Mouse (Mus musculus): ENCODE results near the gene Lamc2. TPM values are rescaled to one million over a fixed set of nuclear protein-coding genes. Genes with fewer than 3 reads are reported as not detected.

The Lamc2 gene
- total RNA-seq (2021): 1 to 10 TPM; 2.8 to 6.2 TPM
- long read RNA-seq, experiment 1, full-length matches to known transcripts: 1 of 3 reads
- long read RNA-seq, experiment 1, partial matches to known transcripts: 1 of 3 reads
- long read RNA-seq, experiment 1, other reads (novel, unspliced or antisense): 1 of 3 reads
- long read RNA-seq, experiment 2, full-length matches to known transcripts: 2 of 3 reads
- long read RNA-seq, experiment 2, partial matches to known transcripts: 1 of 3 reads
- long read RNA-seq, experiment 2, other reads (novel, unspliced or antisense): 0 of 3 reads

- DNase-seq (ENCODE audit: low spot score in 2 of 2): no peak
- intact Hi-C loops (cut with DNase I): no loop called here
Observed at GRCm38 (mm10) chr1:153185828-153186803, at the start of gene Lamc2. Gene Lamc2, minus strand, starts transcription at chr1:153186447.

- intact Hi-C loops (cut with DNase I): loop anchor here (10.0 kb wide), 1 partner anchor 111 kb away; no protein-coding TSS in a partner anchor
- DNase-seq (ENCODE audit: low spot score in 2 of 2): no peak
Observed at GRCm38 (mm10) chr1:153235576-153235975, 49.3 kb upstream of the Lamc2 start.

- intact Hi-C loops (cut with DNase I): loop anchor here (10.0 kb wide), 1 partner anchor 107 kb away; no protein-coding TSS in a partner anchor
- DNase-seq (ENCODE audit: low spot score in 2 of 2): no peak
Observed at GRCm38 (mm10) chr1:153231681-153232080, 45.4 kb upstream of the Lamc2 start.

GRCm38 (mm10) chr1:153227916-153228315 is 41.7 kb upstream of the Lamc2 start:
- intact Hi-C loops (cut with DNase I): loop anchor here (10.0 kb wide), 1 partner anchor 157 kb away; no protein-coding TSS in a partner anchor
- no peak for DNase-seq (ENCODE audit: low spot score in 2 of 2)

GRCm38 (mm10) chr1:153227096-153227495 is 40.8 kb upstream of the Lamc2 start:
- intact Hi-C loops (cut with DNase I): loop anchor here (10.0 kb wide), 1 partner anchor 158 kb away; no protein-coding TSS in a partner anchor
- no peak for DNase-seq (ENCODE audit: low spot score in 2 of 2)

GRCm38 (mm10) chr1:153225786-153226725 is 39.8 kb upstream of the Lamc2 start:
- peak; percentile 19 to 69 for DNase-seq (ENCODE audit: low spot score in 2 of 2)
- intact Hi-C loops (cut with DNase I): loop anchor here (10.0 kb wide), 1 partner anchor 159 kb away; no protein-coding TSS in a partner anchor

- intact Hi-C loops (cut with DNase I): loop anchor here (10.0 kb wide), 1 partner anchor 160 kb away; no protein-coding TSS in a partner anchor
- no peak for DNase-seq (ENCODE audit: low spot score in 2 of 2)
Observed at GRCm38 (mm10) chr1:153224331-153224730, 38.1 kb upstream of the Lamc2 start.

GRCm38 (mm10) chr1:153219376-153219775 is 33.1 kb upstream of the Lamc2 start:
- intact Hi-C loops (cut with DNase I): no loop called here
- no peak for DNase-seq (ENCODE audit: low spot score in 2 of 2)

GRCm38 (mm10) chr1:153216516-153216915 is 30.3 kb upstream of the Lamc2 start:
- no peak for DNase-seq (ENCODE audit: low spot score in 2 of 2)
- intact Hi-C loops (cut with DNase I): no loop called here

GRCm38 (mm10) chr1:153215676-153216075 is 29.4 kb upstream of the Lamc2 start:
- no peak for DNase-seq (ENCODE audit: low spot score in 2 of 2)
- intact Hi-C loops (cut with DNase I): no loop called here

GRCm38 (mm10) chr1:153210992-153211391 is 24.7 kb upstream of the Lamc2 start:
- intact Hi-C loops (cut with DNase I): no loop called here
- no peak for DNase-seq (ENCODE audit: low spot score in 2 of 2)

GRCm38 (mm10) chr1:153210198-153210597 is 24.0 kb upstream of the Lamc2 start:
- intact Hi-C loops (cut with DNase I): no loop called here
- DNase-seq (ENCODE audit: low spot score in 2 of 2): no peak

GRCm38 (mm10) chr1:153202195-153202594 is 15.9 kb upstream of the Lamc2 start:
- no peak for DNase-seq (ENCODE audit: low spot score in 2 of 2)
- intact Hi-C loops (cut with DNase I): no loop called here

GRCm38 (mm10) chr1:153201448-153201847 is 15.2 kb upstream of the Lamc2 start:
- intact Hi-C loops (cut with DNase I): no loop called here
- no peak for DNase-seq (ENCODE audit: low spot score in 2 of 2)

- intact Hi-C loops (cut with DNase I): no loop called here
- no peak for DNase-seq (ENCODE audit: low spot score in 2 of 2)
Observed at GRCm38 (mm10) chr1:153197316-153197850, 11.1 kb upstream of the Lamc2 start.

- intact Hi-C loops (cut with DNase I): no loop called here
Observed at GRCm38 (mm10) chr1:153192945-153193344, 6.7 kb upstream of the Lamc2 start.

GRCm38 (mm10) chr1:153192379-153192778 is 6.1 kb upstream of the Lamc2 start:
- intact Hi-C loops (cut with DNase I): no loop called here
- DNase-seq (ENCODE audit: low spot score in 2 of 2): no peak

More at GRCm38 (mm10) chr1:153192945-153193344, 6.7 kb upstream of the Lamc2 start:
- DNase-seq (ENCODE audit: low spot score in 2 of 2): no peak

- peak; percentile 75 to 77 for DNase-seq (ENCODE audit: low spot score in 2 of 2)
- intact Hi-C loops (cut with DNase I): no loop called here
Observed at GRCm38 (mm10) chr1:153191943-153192329, 5.7 kb upstream of the Lamc2 start.

Data from left cerebral cortex, postnatal 14 days (tissue).